In genomic region chr1:107588642-107589041, GRCm38 (mm10) we compare ENCODE assay signal across 21 mouse cellular contexts. TPM values are rescaled to one million over a fixed set of nuclear protein-coding genes. Genes with fewer than 3 reads are reported as not detected.
A peak's percentile ranks its signal among the peaks of the same experiment; 100 is the strongest.
DNase-seq lines count a peak whose midpoint lies in the region; ATAC-seq and TF ChIP-seq lines count a peak whose summit lies in the region.
"Had no signal": no experiment of that assay in that cellular context is flagged by ENCODE, and none has a peak within 500 bp of the region (broad histone marks: within the 10 kb centered on the region; RNA-seq: fewer than 3 reads in every experiment).

No protein-coding gene starts in this region.

- 34% methylated on average over 1 of the region's 1 CpGs for WGBS in hindbrain, embryonic 11.5 days
- 48% methylated on average over 1 of the region's 1 CpGs for WGBS in hindbrain, embryonic 12.5 days
- WGBS in cerebellum, adult 2 months, result 5% methylated on average over 1 of the region's 1 CpGs

- DNase-seq in hindbrain, embryonic 11.5 days (ENCODE audit: low spot score), result peak; percentile 1
- DNase-seq in right cerebral cortex, postnatal 10 days (ENCODE audit: low spot score in 2 of 2), result peak; percentile 23 to 43
- no peak for DNase-seq in right cerebral cortex, postnatal 4 days
- peak; percentile 47 to 84 for DNase-seq in cerebellum, adult 2 months
- peak; percentile 58 to 61 for DNase-seq in cerebellum, postnatal 36 days
- DNase-seq in kidney, postnatal 10 days, result no peak
- DNase-seq in lung, postnatal 4 days, result no peak
- DNase-seq: adrenal gland, adult 8-10 months; gastrocnemius, postnatal 14 days; heart, adult 18-20 months; heart, postnatal 36 days; kidney, adult 2 months; kidney, postnatal 25 days; liver, embryonic 13.5 days; lung, embryonic 14.5 days; lung, postnatal 36 days; thymus, postnatal 4 days had no signal

- H3K4me1 ChIP-seq in hindbrain, embryonic 11.5 days (replicated peaks; ENCODE audit: control insufficient read depth, insufficient read depth, low read length), result no peaks in the 10 kb centered on the region
- no peaks in the 10 kb centered on the region for H3K4me1 ChIP-seq in hindbrain, embryonic 12.5 days
- H3K4me1 ChIP-seq in cerebellum, adult 2 months (ENCODE audit: control insufficient read depth, insufficient read depth, low read length), result peaks cover 37% of the 10 kb centered on the region
- H3K4me1 ChIP-seq: limb, embryonic 12.5 days; liver, embryonic 13.5 days had no signal

- no peak overlapping the region for H3K9ac ChIP-seq in hindbrain, embryonic 11.5 days (ENCODE audit: low read depth, low read length)
- no peak overlapping the region for H3K9ac ChIP-seq in hindbrain, embryonic 12.5 days
- H3K9ac ChIP-seq: embryonic facial prominence, embryonic 13.5 days; limb, embryonic 12.5 days; liver, embryonic 13.5 days; lung, embryonic 14.5 days had no signal

- H3K36me3 ChIP-seq in hindbrain, embryonic 11.5 days (ENCODE audit: control insufficient read depth, insufficient read depth, low read length), result no peaks in the 10 kb centered on the region
- H3K36me3 ChIP-seq in hindbrain, embryonic 12.5 days, result no peaks in the 10 kb centered on the region
- H3K36me3 ChIP-seq: embryonic facial prominence, embryonic 13.5 days; limb, embryonic 12.5 days; liver, embryonic 13.5 days had no signal

- TF ChIP-seq POLR2A in cerebellum, adult 2 months (IDR thresholded peaks at IDR 0.05; ENCODE audit: borderline replicate concordance, insufficient read depth, low read length), result no peak

- no peaks in the 10 kb centered on the region for H3K27me3 ChIP-seq in hindbrain, embryonic 11.5 days (ENCODE audit: control insufficient read depth, insufficient read depth, low read length)
- H3K27me3 ChIP-seq in hindbrain, embryonic 12.5 days, result no peaks in the 10 kb centered on the region
- no peaks in the 10 kb centered on the region for H3K27me3 ChIP-seq in cerebellum, adult 2 months (ENCODE audit: control insufficient read depth, insufficient read depth, low read length)
- H3K27me3 ChIP-seq: embryonic facial prominence, embryonic 13.5 days; limb, embryonic 12.5 days; liver, embryonic 13.5 days had no signal

- TF ChIP-seq CTCF in cerebellum, adult 2 months (IDR thresholded peaks at IDR 0.05; ENCODE audit: borderline replicate concordance, insufficient read depth, low read depth, low read length), result no peak

- no peak for ATAC-seq in hindbrain, embryonic 11.5 days (ENCODE audit: low FRiP score)
- ATAC-seq in hindbrain, embryonic 12.5 days (ENCODE audit: low FRiP score), result no peak
- ATAC-seq: inflammation-experienced regulatory T-cells, adult 6 months had no signal

- no peak overlapping the region for H3K4me2 ChIP-seq in hindbrain, embryonic 11.5 days (replicated peaks; ENCODE audit: low read depth, low read length)
- H3K4me2 ChIP-seq in hindbrain, embryonic 12.5 days (replicated peaks), result no peak overlapping the region
- H3K4me2 ChIP-seq: embryonic facial prominence, embryonic 13.5 days; limb, embryonic 12.5 days; liver, embryonic 13.5 days; lung, embryonic 14.5 days had no signal

- H3K9me3 ChIP-seq in hindbrain, embryonic 11.5 days (ENCODE audit: control insufficient read depth, low read length), result no peaks in the 10 kb centered on the region
- no peaks in the 10 kb centered on the region for H3K9me3 ChIP-seq in hindbrain, embryonic 12.5 days (replicated peaks)
- H3K9me3 ChIP-seq: embryonic facial prominence, embryonic 13.5 days; limb, embryonic 12.5 days; liver, embryonic 13.5 days had no signal

- no peak overlapping the region for H3K4me3 ChIP-seq in hindbrain, embryonic 11.5 days (ENCODE audit: low read depth, low read length)
- H3K4me3 ChIP-seq in hindbrain, embryonic 12.5 days, result no peak overlapping the region
- no peak overlapping the region for H3K4me3 ChIP-seq in cerebellum, adult 2 months (replicated peaks; ENCODE audit: insufficient read depth, low read depth, low read length)
- H3K4me3 ChIP-seq: embryonic facial prominence, embryonic 13.5 days; limb, embryonic 12.5 days; liver, embryonic 13.5 days had no signal

- H3K27ac ChIP-seq in hindbrain, embryonic 11.5 days (ENCODE audit: low read depth, low read length), result no peak overlapping the region
- no peak overlapping the region for H3K27ac ChIP-seq in hindbrain, embryonic 12.5 days
- H3K27ac ChIP-seq in cerebellum, adult 2 months (ENCODE audit: insufficient read depth, low read length), result no peak overlapping the region
- H3K27ac ChIP-seq: embryonic facial prominence, embryonic 13.5 days; limb, embryonic 12.5 days; liver, embryonic 13.5 days had no signal

RNA-seq across cellular contexts. Expression of gene Serpinb8, which starts 1.2 kb away (rescaled TPM):
- 1.1 and 1.6 TPM in 2 replicates for polyA plus RNA-seq in hindbrain, embryonic 11.5 days (2014; fragmentation: Nextera tagmentation; extraction: Ambion mirVana)
- 1.3 and 1.7 TPM in 2 replicates for polyA plus RNA-seq in hindbrain, embryonic 12.5 days (2016; fragmentation: Nextera tagmentation; extraction: Ambion mirVana)
- polyA plus RNA-seq in cerebellum, adult 2 months (2012; rRNA removed), result 2.2 and 2.5 TPM in 2 replicates

Comparison
In these comparisons a context has a peak if more than half of its experiments do, and no peak if none do; other contexts are left out.
1. DNase-seq: peak in hindbrain, embryonic 11.5 days (single experiment), right cerebral cortex, postnatal 10 days (2 of 2), cerebellum, adult 2 months (2 of 2) and cerebellum, postnatal 36 days (2 of 2); none in right cerebral cortex, postnatal 4 days (single experiment), kidney, postnatal 10 days (single experiment) and lung, postnatal 4 days (0 of 2).